Mouse (Mus musculus): Measurements from ENCODE around the gene Slc9a1.

GRCm38 (mm10) chr4:133412096-133412495 lies 42.6 kb downstream of the Slc9a1 start:
- TF ChIP-seq CTCF (IDR thresholded peaks at IDR 0.05; ENCODE audit: insufficient read depth, low read depth, low read length) (no peak), POLR2A (IDR thresholded peaks at IDR 0.05; ENCODE audit: insufficient read depth, low read depth, low read length) (no peak)
